Mouse (Mus musculus): ENCODE results near the gene Kat2a. TPM values are rescaled to one million over a fixed set of nuclear protein-coding genes. Genes with fewer than 3 reads are reported as not detected.

Kat2a gene
- total and polyA plus RNA-seq, 3 experiments = 18.8 to 94.2 (median 46.8) TPM

DNA sequence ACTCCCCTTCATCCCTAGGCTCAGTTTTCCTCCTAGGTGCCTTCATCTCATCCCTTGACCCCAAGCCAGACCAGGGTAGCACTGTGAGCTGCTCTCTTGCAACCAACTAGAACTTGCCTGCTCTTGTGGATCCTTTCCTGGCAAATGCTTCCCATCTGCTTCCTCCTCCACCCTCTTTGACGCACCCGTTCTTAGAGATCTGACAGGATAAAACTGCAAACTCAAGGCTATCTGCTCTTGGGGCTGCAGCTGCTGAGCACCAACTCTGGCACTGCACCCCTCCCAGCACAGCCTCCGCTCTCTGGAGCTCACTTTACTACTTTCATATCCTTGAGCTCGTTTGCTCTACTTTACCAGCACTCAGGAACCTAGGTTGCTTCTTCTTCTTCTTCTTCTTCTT, 36.4 kb upstream of the Kat2a start:
- ATAC-seq (ENCODE audit: extremely low read depth, insufficient number of reproducible peaks, low FRiP score, poor library complexity, severe bottlenecking) = no peak
- H3K36me3 ChIP-seq (replicated peaks) = peaks cover 3% of the 10 kb centered on the region
- no peak for DNase-seq (ENCODE audit: low spot score)
- peaks cover 26% of the 10 kb centered on the region for H3K4me1 ChIP-seq (ENCODE audit: insufficient read depth, low read depth, low read length)
- TF ChIP-seq CTCF (IDR thresholded peaks at IDR 0.05; ENCODE audit: low read depth, low read length) (no peak), GATA1 (IDR thresholded peaks at IDR 0.05; ENCODE audit: borderline replicate concordance, low read length) (no peak), POLR2AphosphoS5 (IDR thresholded peaks at IDR 0.05; ENCODE audit: insufficient replicate concordance, low read depth, low read length) (no peak), TAL1 (conservative IDR thresholded peaks at IDR 0.05; ENCODE audit: low read depth, low read length) (no peak), GATA2 (IDR thresholded peaks at IDR 0.05; ENCODE audit: borderline replicate concordance, low read depth, low read length) (no peak)
- H3K27me3 ChIP-seq (ENCODE audit: insufficient read depth, low read length) = peaks cover 41% of the 10 kb centered on the region
- no peaks in the 10 kb centered on the region for H3K9me3 ChIP-seq (replicated peaks)
- no peak overlapping the region for H3K4me3 ChIP-seq (ENCODE audit: low read depth, low read length)

DNA sequence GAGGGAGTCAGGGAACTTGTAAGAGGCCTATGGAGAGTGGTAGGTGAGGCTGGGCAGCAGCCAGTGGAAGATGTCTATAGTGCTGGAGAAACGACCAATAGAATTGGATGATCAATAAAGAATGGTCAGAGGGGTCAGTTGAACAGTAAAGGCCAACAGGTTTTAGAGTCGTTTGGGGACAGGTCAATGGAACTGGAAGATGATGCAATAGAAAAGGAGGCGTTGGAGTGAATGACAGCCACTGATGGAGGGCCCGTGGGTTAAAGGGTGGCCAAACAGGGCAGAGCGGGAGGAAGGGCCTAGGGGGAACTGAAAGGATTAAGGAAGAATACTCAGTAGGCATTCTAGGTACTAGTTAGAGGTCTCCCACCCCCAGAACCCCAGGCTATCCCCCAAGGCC, 34.8 kb upstream of the Kat2a start:
- no peak for ATAC-seq (ENCODE audit: extremely low read depth, insufficient number of reproducible peaks, low FRiP score, poor library complexity, severe bottlenecking)
- TF ChIP-seq GATA2 (IDR thresholded peaks at IDR 0.05; ENCODE audit: borderline replicate concordance, low read depth, low read length) (no peak), CTCF (IDR thresholded peaks at IDR 0.05; ENCODE audit: low read depth, low read length) (no peak), TAL1 (conservative IDR thresholded peaks at IDR 0.05; ENCODE audit: low read depth, low read length) (no peak), GATA1 (IDR thresholded peaks at IDR 0.05; ENCODE audit: borderline replicate concordance, low read length) (no peak), POLR2AphosphoS5 (IDR thresholded peaks at IDR 0.05; ENCODE audit: insufficient replicate concordance, low read depth, low read length) (no peak)

DNA sequence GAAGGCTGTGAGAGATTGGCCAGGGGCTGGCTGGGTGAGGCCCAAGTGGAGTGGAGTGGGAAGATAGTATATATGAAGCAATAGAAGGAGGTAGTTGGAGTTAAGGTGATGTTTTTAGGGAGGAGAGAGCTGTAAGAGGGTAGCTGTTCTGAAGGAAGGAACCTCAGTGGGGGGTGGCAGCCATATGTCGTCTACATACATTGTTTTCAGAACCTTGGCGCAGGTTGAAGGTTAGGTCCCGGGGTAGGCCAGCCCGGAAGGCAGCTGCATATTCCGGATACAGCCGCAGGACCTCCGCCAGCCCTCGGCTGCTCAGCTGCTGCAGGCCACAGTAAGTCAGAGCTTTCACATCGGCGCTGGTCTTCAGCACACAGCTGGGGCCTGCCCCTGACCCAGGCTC, 34.3 kb upstream of the Kat2a start:
- H3K4me1 ChIP-seq (ENCODE audit: insufficient read depth, low read depth, low read length) = peaks cover 26% of the 10 kb centered on the region
- DNase-seq (ENCODE audit: low spot score) (no peak), ATAC-seq (ENCODE audit: extremely low read depth, insufficient number of reproducible peaks, low FRiP score, poor library complexity, severe bottlenecking) (no peak)
- H3K27me3 ChIP-seq (ENCODE audit: insufficient read depth, low read length) = peaks cover 36% of the 10 kb centered on the region
- peaks cover 3% of the 10 kb centered on the region for H3K36me3 ChIP-seq (replicated peaks)
- TF ChIP-seq POLR2AphosphoS5 (IDR thresholded peaks at IDR 0.05; ENCODE audit: insufficient replicate concordance, low read depth, low read length) = no peak
- no peak for TF ChIP-seq TAL1 (conservative IDR thresholded peaks at IDR 0.05; ENCODE audit: low read depth, low read length)
- TF ChIP-seq CTCF (IDR thresholded peaks at IDR 0.05; ENCODE audit: low read depth, low read length) = no peak
- TF ChIP-seq GATA2 (IDR thresholded peaks at IDR 0.05; ENCODE audit: borderline replicate concordance, low read depth, low read length) = no peak
- no peak for TF ChIP-seq GATA1 (IDR thresholded peaks at IDR 0.05; ENCODE audit: borderline replicate concordance, low read length)
- H3K4me3 ChIP-seq (ENCODE audit: low read depth, low read length) = no peak overlapping the region
- H3K9me3 ChIP-seq (replicated peaks) = no peaks in the 10 kb centered on the region

More for the DNA sequence above, 34.8 kb upstream of the Kat2a start:
- peaks cover 39% of the 10 kb centered on the region for H3K27me3 ChIP-seq (ENCODE audit: insufficient read depth, low read length)
- no peak for DNase-seq (ENCODE audit: low spot score)
- no peak overlapping the region for H3K4me3 ChIP-seq (ENCODE audit: low read depth, low read length)
- no peaks in the 10 kb centered on the region for H3K9me3 ChIP-seq (replicated peaks)
- peaks cover 3% of the 10 kb centered on the region for H3K36me3 ChIP-seq (replicated peaks)
- peaks cover 26% of the 10 kb centered on the region for H3K4me1 ChIP-seq (ENCODE audit: insufficient read depth, low read depth, low read length)

DNA sequence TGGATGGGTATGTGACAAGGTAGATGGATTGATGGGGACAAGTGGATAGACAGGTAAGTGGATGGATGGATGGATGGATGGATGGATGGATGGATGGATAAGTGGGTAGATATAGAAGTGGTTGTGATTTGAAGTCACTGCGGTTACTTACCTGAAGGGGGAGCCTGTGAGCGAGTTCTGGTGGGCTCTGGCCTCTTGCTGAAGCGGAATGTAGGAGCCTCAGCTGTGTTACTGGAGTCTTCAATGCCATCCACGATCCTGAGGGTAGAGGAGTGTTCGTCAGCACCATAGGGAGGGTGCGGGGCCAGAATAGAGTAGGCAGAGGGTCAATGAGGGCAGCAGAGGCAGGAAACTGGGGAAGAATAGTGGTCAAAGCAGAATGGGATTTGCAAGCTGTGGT, 32.8 kb upstream of the Kat2a start:
- Histone ChIP-seq H3K9me3 (replicated peaks) (no peaks in the 10 kb centered on the region), H3K36me3 (replicated peaks) (peaks cover 5% of the 10 kb centered on the region), H3K4me1 (ENCODE audit: insufficient read depth, low read depth, low read length) (peaks cover 23% of the 10 kb centered on the region), H3K4me3 (ENCODE audit: low read depth, low read length) (no peak overlapping the region), H3K27me3 (ENCODE audit: insufficient read depth, low read length) (peaks cover 30% of the 10 kb centered on the region)
- no peak for ATAC-seq (ENCODE audit: extremely low read depth, insufficient number of reproducible peaks, low FRiP score, poor library complexity, severe bottlenecking)
- DNase-seq (ENCODE audit: low spot score) = no peak
- TF ChIP-seq CTCF (IDR thresholded peaks at IDR 0.05; ENCODE audit: low read depth, low read length) = peak; percentile 63
- TF ChIP-seq GATA2 (IDR thresholded peaks at IDR 0.05; ENCODE audit: borderline replicate concordance, low read depth, low read length) = no peak

- H3K4me3 ChIP-seq (ENCODE audit: low read depth, low read length) = no peak overlapping the region
- TF ChIP-seq GATA2 (IDR thresholded peaks at IDR 0.05; ENCODE audit: borderline replicate concordance, low read depth, low read length) (no peak), TAL1 (conservative IDR thresholded peaks at IDR 0.05; ENCODE audit: low read depth, low read length) (no peak), POLR2AphosphoS5 (IDR thresholded peaks at IDR 0.05; ENCODE audit: insufficient replicate concordance, low read depth, low read length) (no peak), CTCF (IDR thresholded peaks at IDR 0.05; ENCODE audit: low read depth, low read length) (no peak), GATA1 (IDR thresholded peaks at IDR 0.05; ENCODE audit: borderline replicate concordance, low read length) (no peak)
- no peak for DNase-seq (ENCODE audit: low spot score)
- peaks cover 9% of the 10 kb centered on the region; the same call in 1 of the 2 replicates for H3K27me3 ChIP-seq (ENCODE audit: insufficient read depth, low read length)
- no peaks in the 10 kb centered on the region for H3K9me3 ChIP-seq (replicated peaks)
- peaks cover 24% of the 10 kb centered on the region for H3K4me1 ChIP-seq (ENCODE audit: insufficient read depth, low read depth, low read length)
- ATAC-seq (ENCODE audit: extremely low read depth, insufficient number of reproducible peaks, low FRiP score, poor library complexity, severe bottlenecking) = no peak
- H3K36me3 ChIP-seq (replicated peaks) = peaks cover 2% of the 10 kb centered on the region
These were observed 29.1 kb upstream of the Kat2a start for GRCm38 (mm10) chr11:100741348-100741747.

DNA sequence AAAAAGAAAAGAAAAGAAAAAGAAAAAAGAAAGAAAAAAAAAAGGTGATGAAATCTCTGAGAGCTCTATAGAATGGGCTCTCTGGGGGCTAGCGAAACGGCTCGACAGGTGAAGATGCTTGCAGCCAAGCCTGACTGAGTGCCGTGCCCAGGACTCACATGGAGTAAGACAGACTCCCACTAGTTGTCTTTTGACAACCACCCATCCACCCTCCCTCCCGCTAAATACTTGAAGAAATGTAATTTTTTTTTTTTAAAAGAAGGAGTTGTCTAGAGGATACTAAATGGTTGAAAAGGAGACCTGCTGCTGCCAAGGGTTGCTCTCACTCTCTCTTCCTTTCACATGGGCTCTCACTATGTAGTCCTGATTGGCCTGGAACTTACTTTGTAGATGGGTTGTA, 26.5 kb upstream of the Kat2a start:
- peaks cover 24% of the 10 kb centered on the region for H3K36me3 ChIP-seq (replicated peaks)
- ATAC-seq (ENCODE audit: extremely low read depth, insufficient number of reproducible peaks, low FRiP score, poor library complexity, severe bottlenecking) (no peak), DNase-seq (ENCODE audit: low spot score) (no peak)
- TF ChIP-seq GATA1 (IDR thresholded peaks at IDR 0.05; ENCODE audit: borderline replicate concordance, low read length) (no peak), POLR2AphosphoS5 (IDR thresholded peaks at IDR 0.05; ENCODE audit: insufficient replicate concordance, low read depth, low read length) (no peak), CTCF (IDR thresholded peaks at IDR 0.05; ENCODE audit: low read depth, low read length) (no peak), GATA2 (IDR thresholded peaks at IDR 0.05; ENCODE audit: borderline replicate concordance, low read depth, low read length) (no peak), TAL1 (conservative IDR thresholded peaks at IDR 0.05; ENCODE audit: low read depth, low read length) (no peak)
- H3K4me1 ChIP-seq (ENCODE audit: insufficient read depth, low read depth, low read length) = peaks cover 42% of the 10 kb centered on the region
- peak overlapping the region; percentile 97; the same call in 1 of the 2 replicates for H3K4me3 ChIP-seq (ENCODE audit: low read depth, low read length)
- H3K27me3 ChIP-seq (ENCODE audit: insufficient read depth, low read length) = no peaks in the 10 kb centered on the region
- H3K9me3 ChIP-seq (replicated peaks) = no peaks in the 10 kb centered on the region
